Mouse (Mus musculus) heart, embryonic 12.5 days (tissue): ENCODE data around the gene Gdi1. TPM values are rescaled to one million over a fixed set of nuclear protein-coding genes. Genes with fewer than 3 reads are reported as not detected.
A peak's percentile ranks its signal among the peaks of the same experiment; 100 is the strongest.

Experiments
- ATAC-seq: fragments of 200-750 bp; cut with Nextera tagmentation; 2 replicates; pipeline ENCODE4 v1.8.0; 2017; ENCODE audit warnings: moderate TSS enrichment, moderate library complexity; ENCODE audit not compliant: insufficient number of reproducible peaks, low FRiP score
- H3K27ac ChIP-seq: fragments of 300-500 bp; sonication (generic); 2 replicates; pipeline ENCODE4 v1.5.1; 2016; ENCODE audit warnings: mild to moderate bottlenecking, moderate library complexity; ENCODE audit not compliant: poor library complexity, severe bottlenecking
- H3K27me3 ChIP-seq: fragments of 300-500 bp; sonication (generic); replicated peaks from 2 replicates; pipeline ENCODE4 v1.6.1; 2016; ENCODE audit warnings: mild to moderate bottlenecking, moderate library complexity
- H3K36me3 ChIP-seq: fragments of 300-500 bp; sonication (generic); 2 replicates; pipeline ENCODE4 v1.6.1; 2016; ENCODE audit warnings: mild to moderate bottlenecking, moderate library complexity
- H3K4me1 ChIP-seq: fragments of 300-500 bp; sonication (generic); replicated peaks from 2 replicates; pipeline ENCODE4 v1.6.1; 2016; ENCODE audit warnings: mild to moderate bottlenecking
- H3K4me2 ChIP-seq: fragments of 300-500 bp; sonication (generic); 2 replicates; pipeline ENCODE4 v1.6.1; 2016; ENCODE audit warnings: mild to moderate bottlenecking, moderate library complexity
- H3K4me3 ChIP-seq: fragments of 300-500 bp; sonication (generic); 2 replicates; pipeline ENCODE4 v1.5.1; 2016; ENCODE audit warnings: mild to moderate bottlenecking
- H3K9ac ChIP-seq: fragments of 300-500 bp; sonication (generic); 2 replicates; pipeline ENCODE4 v1.6.1; 2016; ENCODE audit warnings: mild to moderate bottlenecking, moderate library complexity
- H3K9me3 ChIP-seq: fragments of 300-500 bp; sonication (generic); replicated peaks from 2 replicates; pipeline ENCODE4 v1.6.1; 2016; ENCODE audit warnings: mild to moderate bottlenecking, moderate library complexity
- WGBS: fragments of 180-500 bp; shearing (Covaris S2); methylation state at CpG from one replicate; pipeline ENCODE4 v1.1.7; 2016; 5-methylcytosine and 5-hydroxymethylcytosine counted together
- polyA plus RNA-seq: library from polyadenylated mRNA; unstranded; fragments of >200 nt; fragmentation: Nextera tagmentation; extraction: Ambion mirVana; gene quantifications from 2 replicates; pipeline ENCODE4 v1.2.1, GENCODE M21; 2016

The Gdi1 gene
- 167 and 174 TPM in 2 replicates for polyA plus RNA-seq

DNA sequence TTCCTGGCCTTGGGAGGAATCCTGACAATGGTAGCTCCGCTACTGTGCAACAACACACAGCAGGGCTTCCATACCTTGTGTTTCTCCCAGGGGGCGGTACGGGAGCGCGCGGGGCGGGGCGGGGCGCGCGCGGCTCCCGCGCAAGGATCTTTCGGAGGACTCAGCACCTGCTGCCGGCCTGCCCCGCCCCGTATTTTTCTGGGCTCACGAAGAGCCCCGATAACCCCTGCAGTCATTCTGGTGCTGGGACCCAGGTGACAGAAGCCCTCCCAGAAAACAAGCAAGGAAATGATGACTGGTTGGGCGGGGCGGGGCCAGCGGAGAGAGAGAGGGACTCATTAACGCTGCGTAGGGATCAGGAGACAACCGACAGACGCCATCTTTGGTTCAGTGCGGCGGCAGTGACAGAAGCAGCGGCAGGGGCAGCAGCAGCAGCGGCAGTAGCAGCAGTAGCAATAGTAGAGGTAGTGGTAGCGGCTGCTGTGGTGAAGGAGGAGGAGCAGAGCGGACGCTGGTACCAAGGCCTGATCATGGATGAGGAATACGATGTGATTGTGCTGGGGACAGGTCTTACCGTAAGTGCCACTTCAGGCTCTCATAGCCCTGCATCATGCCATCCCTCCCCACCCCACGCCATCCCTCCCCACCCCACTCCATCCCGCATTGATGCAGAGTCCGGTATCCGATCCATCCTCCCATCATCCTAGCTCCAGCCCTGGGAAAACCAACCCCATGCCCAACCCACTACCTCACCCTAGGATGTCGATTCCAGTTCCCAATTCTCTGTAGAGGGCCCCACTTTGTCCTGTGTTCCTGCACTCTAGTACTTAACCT is at the start of gene Gdi1:
Gene Gdi1, plus strand, starts transcription at position 132 of the 834 bp plus-strand sequence.
- peaks cover 9% of the 10 kb centered on the region; the same call in 1 of the 2 replicates for H3K4me1 ChIP-seq
- no peaks in the 10 kb centered on the region for H3K27me3 ChIP-seq
- H3K27ac ChIP-seq = peak within 1 kb of the TSS; percentile 94
- no peaks in the 10 kb centered on the region for H3K9me3 ChIP-seq
- peak within 1 kb of the TSS; percentile 86 for H3K4me2 ChIP-seq
- H3K9ac ChIP-seq = peak within 1 kb of the TSS; percentile 90
- H3K4me3 ChIP-seq = peak within 1 kb of the TSS; percentile 70
- peak; percentile 90 for ATAC-seq
- peaks cover 77% of the 10 kb centered on the region for H3K36me3 ChIP-seq
- 12% methylated on average over 41 of the region's 41 CpGs for WGBS

DNA sequence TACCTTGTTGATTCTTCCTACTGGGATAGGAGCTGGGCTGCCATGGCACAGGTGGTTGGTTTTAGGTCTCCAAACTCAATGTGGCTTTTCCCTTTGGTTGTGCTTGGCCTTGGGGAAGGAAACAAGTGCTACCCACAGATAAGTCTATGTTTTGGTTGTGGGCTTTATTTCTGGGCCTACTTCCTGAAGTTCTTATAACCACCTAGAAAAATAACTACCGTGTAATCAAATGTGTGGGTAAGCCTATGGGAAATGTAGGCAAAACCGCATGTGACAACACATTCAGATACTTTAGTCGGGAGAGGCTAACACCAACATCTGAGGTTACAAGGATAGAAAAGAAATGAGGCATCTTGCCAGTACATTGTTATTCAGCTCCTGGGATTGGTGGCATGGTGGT is 47.1 kb upstream of the Gdi1 start:
- 83% methylated on average over 3 of the region's 3 CpGs for WGBS
- H3K4me3 ChIP-seq = no peak overlapping the region
- no peak for ATAC-seq

DNA sequence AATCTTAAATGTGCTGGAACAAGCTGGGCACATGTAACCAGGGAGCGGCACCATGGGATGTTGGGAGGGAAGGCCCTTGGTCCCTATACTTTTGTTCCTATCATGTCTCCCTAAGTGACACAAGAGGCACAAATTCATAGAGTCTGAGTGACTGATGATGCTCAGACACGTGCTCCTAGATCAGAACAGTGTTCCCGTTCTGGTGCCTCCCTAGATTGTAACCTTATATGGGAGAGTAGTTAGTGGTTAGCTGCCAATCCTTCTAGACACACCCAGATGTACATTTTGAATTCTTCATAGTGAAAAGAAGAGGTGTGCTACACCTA is 35.1 kb upstream of the Gdi1 start:
- Histone ChIP-seq H3K9ac (peak overlapping the region; percentile 60), H3K4me1 (no peaks in the 10 kb centered on the region), H3K36me3 (peaks cover 7% of the 10 kb centered on the region), H3K27ac (peak overlapping the region; percentile 92), H3K27me3 (no peaks in the 10 kb centered on the region), H3K4me2 (peak overlapping the region; percentile 65), H3K9me3 (no peaks in the 10 kb centered on the region), H3K4me3 (peak overlapping the region; percentile 67)
- ATAC-seq = peak; percentile 22; the same call in 1 of the 2 replicates
- 29% methylated on average over 3 of the region's 3 CpGs for WGBS

More for the DNA sequence above, 47.1 kb upstream of the Gdi1 start:
- no peak overlapping the region for H3K27ac ChIP-seq
- H3K9me3 ChIP-seq = no peaks in the 10 kb centered on the region
- peaks cover 25% of the 10 kb centered on the region for H3K36me3 ChIP-seq
- H3K9ac ChIP-seq = no peak overlapping the region
- H3K4me1 ChIP-seq = peaks cover 4% of the 10 kb centered on the region; the same call in 1 of the 2 replicates
- no peak overlapping the region for H3K4me2 ChIP-seq
- H3K27me3 ChIP-seq = no peaks in the 10 kb centered on the region

DNA sequence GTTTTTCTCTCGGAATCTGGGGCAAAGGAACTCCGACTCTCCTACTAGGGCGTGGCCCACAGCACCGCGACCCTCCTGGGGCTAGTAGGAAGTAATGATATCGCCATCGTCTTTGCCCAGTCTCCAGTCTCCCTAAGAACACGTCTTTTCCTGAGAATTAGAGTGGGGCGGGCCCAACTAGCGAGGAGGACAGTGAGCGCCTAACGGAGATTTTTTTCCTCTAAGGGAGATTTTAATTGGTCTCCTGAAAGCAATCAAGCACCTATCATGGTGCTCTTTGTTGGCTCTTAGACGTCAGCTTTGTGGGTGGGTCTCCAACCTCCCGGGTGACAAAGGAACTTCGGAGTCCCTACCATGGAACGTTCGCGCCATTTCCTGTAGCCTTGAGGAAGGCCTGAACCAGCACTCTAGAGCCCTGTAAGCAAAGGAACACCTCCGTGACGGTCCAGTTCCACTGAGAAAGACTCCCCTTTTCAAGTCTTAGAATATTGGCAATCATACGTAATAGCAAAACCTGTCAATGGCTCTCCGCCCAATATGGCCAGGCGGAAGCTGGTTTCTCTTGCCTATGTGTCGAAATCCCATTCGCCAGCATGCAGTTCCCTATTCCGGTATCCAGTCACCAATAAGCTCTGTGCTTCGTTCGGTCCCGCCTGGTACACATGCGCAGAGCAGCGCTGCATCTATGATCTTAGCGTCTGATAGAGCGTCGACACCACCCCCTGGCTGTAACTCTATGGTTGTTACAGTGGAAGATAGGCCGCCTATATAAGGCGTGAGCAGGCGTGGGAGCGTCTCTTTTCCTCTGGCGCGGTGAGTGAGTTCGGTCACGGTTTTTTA is 34.5 kb upstream of the Gdi1 start, which contains the start of gene Rpl10:
Gene Rpl10, plus strand, starts transcription at position 751 of the 840 bp plus-strand sequence.
- Histone ChIP-seq H3K27me3 (no peaks in the 10 kb centered on the region), H3K9ac (peak within 1 kb of the TSS; percentile 88), H3K4me1 (no peaks in the 10 kb centered on the region), H3K27ac (peak within 1 kb of the TSS; percentile 92), H3K36me3 (peaks cover 7% of the 10 kb centered on the region), H3K9me3 (no peaks in the 10 kb centered on the region), H3K4me2 (peak within 1 kb of the TSS; percentile 65), H3K4me3 (peak within 1 kb of the TSS; percentile 67)
- 13% methylated on average over 42 of the region's 42 CpGs for WGBS
- ATAC-seq = peak; percentile 95

DNA sequence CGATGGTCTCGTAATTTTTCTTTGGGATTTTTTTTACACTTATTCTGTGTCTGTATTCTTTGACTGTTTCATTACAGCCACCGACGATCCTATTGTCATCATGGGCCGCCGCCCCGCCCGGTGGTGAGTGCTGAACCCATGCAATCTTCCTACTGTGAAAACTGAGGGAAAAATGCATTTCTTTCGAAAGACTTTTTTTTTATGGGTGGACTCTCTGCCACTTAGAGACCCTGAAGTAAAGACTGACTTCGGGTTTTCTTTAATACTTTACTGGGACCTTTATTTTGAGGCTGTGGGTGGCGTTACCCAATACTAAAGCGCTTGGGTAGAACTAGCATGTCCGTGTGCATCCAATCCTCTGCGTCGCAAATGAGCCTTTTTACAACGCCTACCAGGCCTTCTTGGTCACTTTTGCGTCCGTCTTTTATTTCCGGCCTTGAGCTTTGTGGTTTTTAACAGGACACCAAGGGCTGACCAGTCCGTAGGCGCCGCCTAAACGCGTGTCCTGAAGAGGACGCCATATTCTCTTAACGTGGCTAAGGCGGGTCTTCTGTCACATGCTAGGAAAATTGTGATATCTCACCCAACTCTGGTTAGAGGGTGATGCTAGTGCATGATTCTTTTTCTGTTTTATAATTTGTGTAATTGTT is 33.8 kb upstream of the Gdi1 start:
- 11% methylated on average over 27 of the region's 27 CpGs for WGBS
- Histone ChIP-seq H3K27me3 (no peaks in the 10 kb centered on the region), H3K4me1 (no peaks in the 10 kb centered on the region), H3K36me3 (peaks cover 7% of the 10 kb centered on the region), H3K4me3 (peak overlapping the region; percentile 67), H3K4me2 (peak overlapping the region; percentile 65), H3K9me3 (no peaks in the 10 kb centered on the region), H3K9ac (peak overlapping the region; percentile 88), H3K27ac (peak overlapping the region; percentile 76)
- ATAC-seq = no peak

DNA sequence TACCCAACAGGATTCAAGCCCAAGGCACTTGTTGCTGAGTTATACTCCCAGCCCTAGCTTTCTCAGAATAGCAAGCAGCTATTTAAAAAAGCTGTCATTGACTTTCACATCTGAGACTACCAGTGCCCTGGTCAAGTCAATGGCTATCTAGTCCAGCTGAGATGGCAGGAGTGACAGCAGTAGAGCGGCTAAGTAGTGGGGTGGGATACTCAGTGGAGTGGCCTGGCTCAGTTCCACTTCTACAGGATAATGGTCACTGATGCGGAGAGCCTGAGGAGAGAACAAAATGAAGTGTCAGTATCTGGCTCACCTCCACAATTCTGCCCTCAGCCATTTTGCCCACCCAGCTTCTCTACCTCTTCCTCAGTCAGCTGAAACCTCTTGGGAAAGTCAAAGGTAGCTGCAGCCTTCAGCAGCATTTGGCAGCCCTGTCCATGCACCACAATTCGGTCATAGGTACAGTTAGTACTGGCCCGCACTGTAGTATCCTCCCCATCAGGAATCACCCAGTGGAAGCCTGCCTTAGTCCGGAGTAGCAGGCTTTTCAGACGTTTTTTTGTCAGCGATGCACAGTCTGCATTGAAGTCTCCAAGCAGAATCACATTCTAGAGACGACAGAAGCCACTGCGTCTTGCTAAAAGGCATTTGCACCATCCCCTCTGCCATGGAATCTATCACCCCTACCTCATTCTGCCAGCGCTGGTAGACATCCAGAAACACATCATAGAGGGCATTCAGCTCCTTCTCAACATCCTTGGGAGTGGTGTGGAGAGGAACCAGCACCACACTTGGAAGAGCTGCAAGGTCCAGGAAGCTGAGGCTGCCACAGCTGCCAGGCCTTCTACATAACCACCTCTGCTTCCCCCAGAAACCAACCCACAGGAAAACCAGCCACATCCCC is 31.1 kb upstream of the Gdi1 start:
- ATAC-seq = no peak
- H3K4me3 ChIP-seq = no peak overlapping the region
- WGBS = 25% methylated on average over 10 of the region's 10 CpGs

DNA sequence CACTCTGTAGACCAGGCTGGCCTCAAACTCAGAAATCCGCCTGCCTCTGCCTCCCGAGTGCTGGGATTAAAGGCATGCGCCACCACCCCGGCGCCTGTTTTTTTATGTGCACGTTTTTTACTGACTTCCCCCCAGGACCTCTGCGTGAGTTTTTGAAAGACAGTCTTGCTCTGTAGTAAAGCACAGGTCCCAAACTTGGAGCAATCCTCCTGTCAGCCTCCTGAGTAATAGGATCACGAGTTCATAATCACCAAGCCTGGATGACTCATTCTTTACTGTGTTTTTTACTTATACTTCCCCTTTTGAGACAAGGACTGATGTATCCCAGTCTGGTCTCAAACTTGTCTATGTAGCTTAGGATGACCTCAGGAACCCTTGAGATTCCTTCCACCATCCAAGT is 26.9 kb upstream of the Gdi1 start:
- Histone ChIP-seq H3K4me1 (no peaks in the 10 kb centered on the region), H3K27ac (no peak overlapping the region), H3K36me3 (no peaks in the 10 kb centered on the region), H3K9ac (no peak overlapping the region), H3K27me3 (no peaks in the 10 kb centered on the region), H3K4me2 (no peak overlapping the region), H3K9me3 (no peaks in the 10 kb centered on the region), H3K4me3 (no peak overlapping the region)
- ATAC-seq = no peak
- 64% methylated on average over 8 of the region's 8 CpGs for WGBS

More for the DNA sequence above, 31.1 kb upstream of the Gdi1 start:
- Histone ChIP-seq H3K36me3 (peaks cover 7% of the 10 kb centered on the region), H3K4me2 (no peak overlapping the region), H3K9ac (no peak overlapping the region), H3K4me1 (no peaks in the 10 kb centered on the region), H3K27me3 (no peaks in the 10 kb centered on the region), H3K9me3 (no peaks in the 10 kb centered on the region), H3K27ac (no peak overlapping the region)

DNA sequence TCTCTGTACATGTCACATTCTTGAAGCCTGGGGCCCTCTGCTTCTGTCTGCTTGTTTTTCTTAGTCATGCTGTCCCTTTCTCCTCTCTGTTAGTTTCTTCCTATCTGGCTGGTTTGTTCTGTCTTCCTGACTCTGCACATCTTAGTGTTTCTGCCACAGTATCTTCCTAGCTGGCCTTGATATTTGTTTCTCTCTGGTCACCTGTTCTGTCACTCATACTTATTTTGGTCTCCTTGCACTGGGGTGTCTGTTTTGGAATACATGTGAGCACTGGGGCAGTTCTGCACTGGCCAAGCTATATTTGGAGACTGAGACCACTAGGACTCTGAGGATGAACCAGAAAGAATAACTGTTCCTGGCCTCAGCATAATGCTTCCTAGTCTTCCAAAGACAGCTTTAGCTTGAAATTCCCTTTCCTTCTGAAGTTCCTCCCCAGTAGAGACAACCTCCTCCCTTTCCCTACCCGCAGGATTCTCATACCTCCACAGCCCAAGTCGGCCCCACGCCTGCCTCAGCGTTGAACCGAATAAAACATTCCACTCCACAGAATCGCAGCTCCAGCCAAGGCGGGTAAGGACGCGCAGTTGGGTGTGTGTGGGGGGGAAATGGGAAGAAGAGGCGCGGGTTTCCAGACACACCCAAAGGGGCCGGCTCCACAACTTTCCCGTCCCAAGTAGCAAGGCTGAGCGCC is 23.6 kb upstream of the Gdi1 start:
- WGBS = 9% methylated on average over 14 of the region's 14 CpGs
- peak; percentile 23 for ATAC-seq
- Histone ChIP-seq H3K9ac (peak overlapping the region; percentile 79), H3K27me3 (no peaks in the 10 kb centered on the region), H3K9me3 (no peaks in the 10 kb centered on the region), H3K4me1 (peaks cover 7% of the 10 kb centered on the region), H3K4me2 (peak overlapping the region; percentile 80), H3K4me3 (peak overlapping the region; percentile 57), H3K27ac (peak overlapping the region; percentile 88), H3K36me3 (0 out of 2 replicates have a peak, but pooled peaks cover 2% of the 10 kb centered on the region)

DNA sequence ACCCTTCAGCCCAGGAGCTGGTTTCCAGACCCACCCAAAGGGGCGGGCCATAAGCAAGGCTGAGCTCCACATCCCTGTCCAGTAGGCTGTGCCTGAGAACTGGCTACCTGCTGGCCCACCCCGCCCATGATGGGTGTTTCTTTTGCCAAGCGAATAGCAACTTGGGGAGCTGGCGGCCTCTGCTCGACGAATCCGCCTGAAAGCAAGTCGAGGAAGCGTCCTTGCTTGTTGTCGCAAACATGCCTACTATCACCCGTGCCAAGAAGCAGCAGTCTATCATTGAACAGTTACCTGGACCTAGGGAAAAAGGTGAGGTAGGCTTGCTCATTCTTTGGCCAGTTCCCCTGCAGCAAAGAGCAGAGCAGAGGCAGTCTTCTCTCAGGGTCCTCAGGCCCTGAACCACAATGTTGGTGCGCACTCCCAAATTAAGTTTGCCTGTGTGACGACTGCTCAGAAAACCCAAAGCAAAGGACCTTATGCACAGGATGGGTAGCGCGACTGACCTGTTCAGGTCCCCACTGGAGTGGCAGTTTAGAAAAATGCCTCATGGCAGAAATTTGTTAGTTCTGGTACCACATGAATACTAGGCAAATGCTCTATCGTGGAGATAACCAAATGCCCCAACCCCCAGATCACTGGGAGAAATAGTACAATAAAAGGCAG is 22.9 kb upstream of the Gdi1 start, which contains the start of the genes Taz and Dnase1l1:
Gene Taz, plus strand, starts transcription at position 181 of the 663 bp plus-strand sequence.
Gene Dnase1l1, minus strand, starts transcription at position 606 of the 663 bp plus-strand sequence.
- Histone ChIP-seq H3K4me3 (peak within 1 kb of the TSS; percentile 57), H3K9me3 (no peaks in the 10 kb centered on the region), H3K9ac (peak within 1 kb of the TSS; percentile 79), H3K36me3 (0 out of 2 replicates have a peak, but pooled peaks cover 3% of the 10 kb centered on the region), H3K4me2 (peak within 1 kb of the TSS; percentile 80), H3K27me3 (no peaks in the 10 kb centered on the region), H3K4me1 (peaks cover 7% of the 10 kb centered on the region), H3K27ac (peak within 1 kb of the TSS; percentile 88)
- peak; percentile 93 for ATAC-seq
- WGBS = 12% methylated on average over 16 of the region's 16 CpGs
